In the genomic region with DNA sequence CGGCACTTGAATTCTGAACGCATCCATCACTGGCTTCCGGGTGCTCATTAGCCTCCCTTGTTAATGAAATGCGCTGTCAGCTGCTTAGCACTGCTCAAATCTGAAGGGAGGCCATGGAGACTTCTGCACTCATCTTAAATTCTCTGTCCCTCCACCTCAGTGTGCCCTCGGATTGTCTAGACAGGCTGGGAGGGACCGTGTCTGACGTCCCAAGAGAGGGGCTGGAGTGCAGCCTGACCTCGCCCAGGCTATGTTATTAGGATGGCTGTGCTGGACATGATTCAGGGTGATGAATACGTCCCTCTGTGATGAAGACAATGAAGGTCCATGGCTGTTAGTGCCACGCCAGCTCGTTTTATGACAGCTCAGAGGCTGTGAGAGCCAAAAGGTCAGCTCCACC, we compare ENCODE assay signal across 12 mouse cellular contexts.
DNase-seq lines count a peak whose midpoint lies in the region; ATAC-seq lines count a peak whose summit lies in the region.
"Had no signal": no experiment of that assay in that cellular context is flagged by ENCODE, and none has a peak within 500 bp of the region (broad histone marks: within the 10 kb centered on the region; RNA-seq: fewer than 3 reads in every experiment).

No protein-coding gene starts in this region.

- H3K4me3 ChIP-seq in lung, embryonic 15.5 days, result no peak overlapping the region
- H3K4me3 ChIP-seq in hindbrain, embryonic 15.5 days, result no peak overlapping the region
- H3K4me3 ChIP-seq: limb, embryonic 12.5 days had no signal

- peak overlapping the region; percentile 29; the same call in 1 of the 2 replicates for H3K27ac ChIP-seq in lung, embryonic 15.5 days
- H3K27ac ChIP-seq in hindbrain, embryonic 15.5 days (replicated peaks), result no peak overlapping the region

- WGBS in lung, embryonic 15.5 days, result 47% methylated on average over 11 of the region's 11 CpGs
- 27% methylated on average over 11 of the region's 11 CpGs for WGBS in hindbrain, embryonic 15.5 days

- no peak overlapping the region for H3K9ac ChIP-seq in lung, embryonic 15.5 days
- H3K9ac ChIP-seq in hindbrain, embryonic 15.5 days, result no peak overlapping the region
- H3K9ac ChIP-seq: limb, embryonic 12.5 days had no signal

- peaks cover 14% of the 10 kb centered on the region; the same call in 1 of the 2 replicates for H3K36me3 ChIP-seq in lung, embryonic 15.5 days
- H3K36me3 ChIP-seq in hindbrain, embryonic 15.5 days, result peaks cover 34% of the 10 kb centered on the region

- no peaks in the 10 kb centered on the region for H3K9me3 ChIP-seq in lung, embryonic 15.5 days
- no peaks in the 10 kb centered on the region for H3K9me3 ChIP-seq in hindbrain, embryonic 15.5 days
- H3K9me3 ChIP-seq: limb, embryonic 12.5 days had no signal

- H3K27me3 ChIP-seq in lung, embryonic 15.5 days, result no peaks in the 10 kb centered on the region
- H3K27me3 ChIP-seq in hindbrain, embryonic 15.5 days, result no peaks in the 10 kb centered on the region
- H3K27me3 ChIP-seq: limb, embryonic 12.5 days had no signal

- no peak overlapping the region for H3K4me2 ChIP-seq in lung, embryonic 15.5 days
- H3K4me2 ChIP-seq in hindbrain, embryonic 15.5 days, result no peak overlapping the region
- H3K4me2 ChIP-seq: limb, embryonic 12.5 days had no signal

- ATAC-seq in lung, embryonic 15.5 days (ENCODE audit: borderline replicate concordance, extremely low read depth, low FRiP score, low TSS enrichment), result peak; percentile 58; the same call in 1 of the 2 replicates
- peak; percentile 19; the same call in 1 of the 2 replicates for ATAC-seq in hindbrain, embryonic 15.5 days (ENCODE audit: low FRiP score, low read depth)
- ATAC-seq: activated CD4-positive, CD25-positive, alpha-beta regulatory T cell, adult 4 months had no signal

- no peak for DNase-seq in lung, postnatal 10 days
- DNase-seq in embryo, embryonic 10.5 days (ENCODE audit: low spot score), result peak; percentile 57
- DNase-seq in retina, embryonic 14.5 days (ENCODE audit: low spot score), result peak; percentile 63
- DNase-seq in cerebellum, postnatal 4 days (ENCODE audit: low spot score in 2 of 2), result no peak
- DNase-seq in frontal cortex, postnatal 14 days (ENCODE audit: low spot score in 2 of 2), result no peak
- DNase-seq: cerebellum, adult 2 months; kidney, postnatal 4 days; lung, postnatal 14 days had no signal

- H3K4me1 ChIP-seq in lung, embryonic 15.5 days, result peaks cover 20% of the 10 kb centered on the region
- peaks cover 2% of the 10 kb centered on the region; the same call in 1 of the 2 replicates for H3K4me1 ChIP-seq in hindbrain, embryonic 15.5 days (replicated peaks)

Comparison
In these comparisons a context has a peak if more than half of its experiments do, and no peak if none do; other contexts are left out.
1. DNase-seq: peak in embryo, embryonic 10.5 days (single experiment) and retina, embryonic 14.5 days (single experiment); none in lung, postnatal 10 days (single experiment), cerebellum, postnatal 4 days (0 of 2) and frontal cortex, postnatal 14 days (0 of 2).